Mouse (Mus musculus) forebrain, embryonic 11.5 days (tissue): ENCODE measurements around the gene Atg9a. TPM values are rescaled to one million over a fixed set of nuclear protein-coding genes. Genes with fewer than 3 reads are reported as not detected.

Source experiments
- ATAC-seq: fragments of 200-750 bp; cut with Nextera tagmentation; replicated peaks from 2 replicates; pipeline ENCODE4 v1.8.0; 2017; ENCODE audit warnings: moderate TSS enrichment; ENCODE audit not compliant: low FRiP score
- DNase-seq: peaks from one replicate; pipeline ENCODE4 v3.0.0-alpha.2; 2017; ENCODE audit warnings: low spot score
- H3K27ac ChIP-seq: fragments of 300-500 bp; sonication (generic); 2 replicates; pipeline ENCODE4 v1.5.1; 2014; ENCODE audit warnings: low read depth, low read length
- H3K27me3 ChIP-seq: fragments of 300-500 bp; sonication (generic); 2 replicates; pipeline ENCODE4 v1.6.1; 2014; ENCODE audit warnings: mild to moderate bottlenecking, low read length, mixed read lengths; ENCODE audit not compliant: control insufficient read depth, insufficient read depth
- H3K36me3 ChIP-seq: fragments of 300-500 bp; sonication (generic); 2 replicates; pipeline ENCODE4 v1.6.1; 2014; ENCODE audit warnings: mild to moderate bottlenecking, low read length, moderate library complexity, mixed read lengths; ENCODE audit not compliant: control insufficient read depth, insufficient read depth
- H3K4me1 ChIP-seq: fragments of 300-500 bp; sonication (generic); replicated peaks from 2 replicates; pipeline ENCODE4 v1.6.1; 2014; ENCODE audit warnings: low read length, mixed read lengths; ENCODE audit not compliant: control insufficient read depth, insufficient read depth
- H3K4me2 ChIP-seq: fragments of 300-500 bp; sonication (generic); 2 replicates; pipeline ENCODE4 v1.6.1; 2014; ENCODE audit warnings: low read depth, mild to moderate bottlenecking, low read length, moderate library complexity, mixed read lengths; ENCODE audit not compliant: severe bottlenecking
- H3K4me3 ChIP-seq: fragments of 300-500 bp; sonication (generic); 2 replicates; pipeline ENCODE4 v1.5.1; 2014; ENCODE audit warnings: low read depth, low read length
- H3K9ac ChIP-seq: fragments of 300-500 bp; sonication (generic); 2 replicates; pipeline ENCODE4 v1.6.1; 2014; ENCODE audit warnings: low read length
- H3K9me3 ChIP-seq: fragments of 300-500 bp; sonication (generic); 2 replicates; pipeline ENCODE4 v1.6.1; 2016; ENCODE audit warnings: low read length, mixed read lengths; ENCODE audit not compliant: control insufficient read depth
- WGBS: fragments of 180-500 bp; shearing (Covaris S2); extraction: QIAGEN DNeasy Blood & Tissue Kit; methylation state at CpG from one replicate; pipeline ENCODE4 v1.1.7; 2014; 5-methylcytosine and 5-hydroxymethylcytosine counted together
- microRNA-seq: library from miRNA; unstranded; fragments of <30 nt; microRNA quantifications from one replicate; pipeline ENCODE4, GENCODE M21; 2016; ENCODE audit not compliant: insufficient number of aligned reads
- polyA plus RNA-seq: library from polyadenylated mRNA; unstranded; fragments of >200 nt; fragmentation: Nextera tagmentation; extraction: Ambion mirVana; gene quantifications from 2 replicates; pipeline ENCODE4 v1.2.1, GENCODE M21; 2014

The Atg9a gene
- polyA plus RNA-seq, 1 experiment from 2014 or later: 23.5 TPM

GRCm38 (mm10) chr1:75133421-75134207, 58.4 kb downstream of the Atg9a start, which contains the start of gene Slc23a3:
TSS of gene Slc23a3 (minus strand) at chr1:75133890.
- DNase-seq: no peak
- no peak within 1 kb of the TSS for H3K9ac ChIP-seq
- ATAC-seq: no peak
- H3K36me3 ChIP-seq: no peaks in the 10 kb centered on the region; the same call in 1 of the 2 replicates
- WGBS: 67% methylated on average over 12 of the region's 12 CpGs
- no peaks in the 10 kb centered on the region for H3K9me3 ChIP-seq
- no peaks in the 10 kb centered on the region for H3K4me1 ChIP-seq
- H3K4me3 ChIP-seq: no peak within 1 kb of the TSS
- H3K27me3 ChIP-seq: no peaks in the 10 kb centered on the region
- H3K4me2 ChIP-seq: no peak within 1 kb of the TSS
- H3K27ac ChIP-seq: no peak within 1 kb of the TSS

Small RNA genes lying within 50 kb of the gene (microRNA-seq; reads per million reads assigned to microRNA genes)
- gene Gm27943: not detected

Other genes with a start within 250 kb of the Atg9a start
- gene Ihh, start 240.5 kb downstream of the Atg9a start, polyA plus RNA-seq: 0.07 and 0.35 TPM in 2 replicates
- 9.1 and 12.7 TPM in 2 replicates for gene Nhej1, start 67.0 kb downstream of the Atg9a start, polyA plus RNA-seq
- 0.15 TPM in 1 of 2 replicates, not detected in the other for gene Slc23a3, start 58.3 kb downstream of the Atg9a start, polyA plus RNA-seq
- 48.4 and 49.1 TPM in 2 replicates for gene Cnppd1, start 49.5 kb downstream of the Atg9a start, polyA plus RNA-seq
- 58.9 and 65.6 TPM in 2 replicates for gene Retreg2, start 49.4 kb downstream of the Atg9a start, polyA plus RNA-seq
- gene Zfand2b, start 23.6 kb downstream of the Atg9a start, polyA plus RNA-seq: 27.9 and 31.7 TPM in 2 replicates
- gene Abcb6, start 11.8 kb downstream of the Atg9a start, polyA plus RNA-seq: 27.4 and 30.2 TPM in 2 replicates
- 18.9 and 19.0 TPM in 2 replicates for gene Ankzf1, start within 50 bp of the Atg9a start, polyA plus RNA-seq
- gene Glb1l, start 18.6 kb upstream of the Atg9a start, polyA plus RNA-seq: 18.5 and 20.9 TPM in 2 replicates
- 111 and 127 TPM in 2 replicates for gene Stk16, start 18.6 kb upstream of the Atg9a start, polyA plus RNA-seq
- gene Tuba4a, start 27.7 kb upstream of the Atg9a start, polyA plus RNA-seq: 11.4 and 12.9 TPM in 2 replicates
- gene A630095N17Rik, start 39.9 kb upstream of the Atg9a start, polyA plus RNA-seq: not detected in 2 replicates
- gene Dnajb2, start 44.2 kb upstream of the Atg9a start, polyA plus RNA-seq: 22.2 and 22.6 TPM in 2 replicates
- 3.7 and 4.3 TPM in 2 replicates for gene Ptprn, start 72.3 kb upstream of the Atg9a start, polyA plus RNA-seq
- gene Resp18, start 86.2 kb upstream of the Atg9a start, polyA plus RNA-seq: 14.9 and 15.8 TPM in 2 replicates
- 125 and 129 TPM in 2 replicates for gene Dnpep, start 125.8 kb upstream of the Atg9a start, polyA plus RNA-seq
- 0.86 and 1.5 TPM in 2 replicates for gene Des, start 168.1 kb upstream of the Atg9a start, polyA plus RNA-seq
- 14.1 and 16.0 TPM in 2 replicates for gene Speg, start 183.1 kb upstream of the Atg9a start, polyA plus RNA-seq
- 46.3 and 47.2 TPM in 2 replicates for gene Gmppa, start 243.7 kb upstream of the Atg9a start, polyA plus RNA-seq